Mouse (Mus musculus) erythroblast, embryonic 14.5 days (primary cell): ENCODE data around the gene Atg4d. TPM values are rescaled to one million over a fixed set of nuclear protein-coding genes. Genes with fewer than 3 reads are reported as not detected.
A peak's percentile ranks its signal among the peaks of the same experiment; 100 is the strongest.

Source experiments
- H3K27me3 ChIP-seq: 2 replicates; pipeline ENCODE4 v1.6.1; 2012; ENCODE audit warnings: inconsistent platforms; ENCODE audit not compliant: control insufficient read depth
- H3K36me3 ChIP-seq: 2 replicates; pipeline ENCODE4 v1.6.1; 2012; ENCODE audit warnings: mild to moderate bottlenecking, inconsistent platforms; ENCODE audit not compliant: control insufficient read depth
- H3K4me1 ChIP-seq: 2 replicates; pipeline ENCODE4 v1.6.1; 2012; ENCODE audit warnings: inconsistent platforms; ENCODE audit not compliant: control insufficient read depth
- H3K4me3 ChIP-seq: replicated peaks from 2 replicates; pipeline ENCODE3; 2012; ENCODE audit warnings: moderate library complexity, mild to moderate bottlenecking, inconsistent platforms
- H3K9me3 ChIP-seq: 2 replicates; pipeline ENCODE4 v1.6.1; 2012; ENCODE audit warnings: low read length, inconsistent platforms, mixed read lengths; ENCODE audit not compliant: control insufficient read depth
- GATA1 ChIP-seq: IDR thresholded peaks from 2 replicates; pipeline ENCODE4 v1.6.1; 2012; ENCODE audit warnings: low read length, inconsistent platforms, mixed read lengths
- TAL1 ChIP-seq: IDR thresholded peaks from 3 replicates; pipeline ENCODE4 v1.6.1; 2012; ENCODE audit warnings: low read length, inconsistent platforms, mixed read lengths
- polyA plus RNA-seq: library from polyadenylated mRNA; stranded (reverse); fragments of >175 nt; gene quantifications from 2 replicates; pipeline ENCODE4 v1.2.3, GENCODE M21; 2012

Atg4d gene
- polyA plus RNA-seq, 1 experiment = 30.2 TPM

- 0 out of 2 replicates have a peak, but pooled peaks cover under 1% of the 10 kb centered on the region for H3K9me3 ChIP-seq
- H3K4me3 ChIP-seq = peak overlapping the region; percentile 3
- peaks cover 42% of the 10 kb centered on the region for H3K4me1 ChIP-seq
- no peaks in the 10 kb centered on the region for H3K36me3 ChIP-seq
- peaks cover 21% of the 10 kb centered on the region for H3K27me3 ChIP-seq
- TF ChIP-seq TAL1 = peak; percentile 43; the same call in 2 of the 3 replicates
- no peak; the same call in 1 of the 2 replicates for TF ChIP-seq GATA1
Observed at GRCm38 (mm10) chr9:21314367-21315140, 49.5 kb downstream of the Atg4d start.

- Histone ChIP-seq H3K9me3 (0 out of 2 replicates have a peak, but pooled peaks cover 2% of the 10 kb centered on the region), H3K4me3 (no peak overlapping the region), H3K36me3 (no peaks in the 10 kb centered on the region), H3K4me1 (peaks cover 49% of the 10 kb centered on the region), H3K27me3 (peaks cover 18% of the 10 kb centered on the region)
- TF ChIP-seq GATA1 = no peak
- TF ChIP-seq TAL1 = no peak
Observed at GRCm38 (mm10) chr9:21315421-21315820, 50.3 kb downstream of the Atg4d start.

- Histone ChIP-seq H3K36me3 (no peaks in the 10 kb centered on the region), H3K9me3 (0 out of 2 replicates have a peak, but pooled peaks cover 2% of the 10 kb centered on the region), H3K27me3 (peaks cover 11% of the 10 kb centered on the region), H3K4me3 (no peak overlapping the region), H3K4me1 (peaks cover 61% of the 10 kb centered on the region)
- TF ChIP-seq TAL1 (no peak), GATA1 (no peak)
Observed at GRCm38 (mm10) chr9:21316696-21317095, 51.6 kb downstream of the Atg4d start.

GRCm38 (mm10) chr9:21318792-21319191, 53.7 kb downstream of the Atg4d start:
- no peaks in the 10 kb centered on the region for H3K36me3 ChIP-seq
- no peak overlapping the region for H3K4me3 ChIP-seq
- H3K27me3 ChIP-seq = no peaks in the 10 kb centered on the region
- no peak for TF ChIP-seq TAL1
- H3K9me3 ChIP-seq = 0 out of 2 replicates have a peak, but pooled peaks cover 2% of the 10 kb centered on the region
- peaks cover 63% of the 10 kb centered on the region for H3K4me1 ChIP-seq

- Histone ChIP-seq H3K4me1 (peaks cover 62% of the 10 kb centered on the region), H3K27me3 (no peaks in the 10 kb centered on the region), H3K9me3 (0 out of 2 replicates have a peak, but pooled peaks cover 2% of the 10 kb centered on the region), H3K36me3 (no peaks in the 10 kb centered on the region), H3K4me3 (no peak overlapping the region)
- TF ChIP-seq TAL1 (no peak), GATA1 (no peak)
Observed at GRCm38 (mm10) chr9:21319503-21319902, 54.4 kb downstream of the Atg4d start.

GRCm38 (mm10) chr9:21320280-21320618, 55.2 kb downstream of the Atg4d start:
- H3K27me3 ChIP-seq = no peaks in the 10 kb centered on the region
- TF ChIP-seq TAL1 = no peak
- no peak for TF ChIP-seq GATA1
- H3K36me3 ChIP-seq = no peaks in the 10 kb centered on the region
- 0 out of 2 replicates have a peak, but pooled peaks cover 2% of the 10 kb centered on the region for H3K9me3 ChIP-seq
- peak overlapping the region; percentile 81 for H3K4me3 ChIP-seq
- H3K4me1 ChIP-seq = peaks cover 56% of the 10 kb centered on the region

GRCm38 (mm10) chr9:21320619-21321512, 55.8 kb downstream of the Atg4d start, which contains the start of gene Slc44a2:
Gene Slc44a2, plus strand, starts transcription at chr9:21320698.
- no peak for TF ChIP-seq TAL1
- TF ChIP-seq GATA1 = no peak
- peak within 1 kb of the TSS; percentile 81 for H3K4me3 ChIP-seq
- H3K36me3 ChIP-seq = no peaks in the 10 kb centered on the region; the same call in 1 of the 2 replicates
- peaks cover 51% of the 10 kb centered on the region for H3K4me1 ChIP-seq
- H3K27me3 ChIP-seq = no peaks in the 10 kb centered on the region
- H3K9me3 ChIP-seq = 0 out of 2 replicates have a peak, but pooled peaks cover 2% of the 10 kb centered on the region

GRCm38 (mm10) chr9:21321513-21321835, 56.4 kb downstream of the Atg4d start:
- peak overlapping the region; percentile 81 for H3K4me3 ChIP-seq
- peaks cover 50% of the 10 kb centered on the region for H3K4me1 ChIP-seq
- H3K27me3 ChIP-seq = no peaks in the 10 kb centered on the region
- 0 out of 2 replicates have a peak, but pooled peaks cover 2% of the 10 kb centered on the region for H3K9me3 ChIP-seq
- no peaks in the 10 kb centered on the region; the same call in 1 of the 2 replicates for H3K36me3 ChIP-seq
- TF ChIP-seq GATA1 (no peak), TAL1 (no peak)
